Mouse (Mus musculus) C2C12 (cell line): ENCODE results near the gene Cpsf2.

Experiments used
- CTCF ChIP-seq: IDR thresholded peaks from one replicate; pipeline ENCODE4 v1.5.1; 2011; ENCODE audit not compliant: control insufficient read depth, insufficient read depth, insufficient read length
- MYOD1 ChIP-seq: IDR thresholded peaks from one replicate; pipeline ENCODE4 v1.6.1; 2011; ENCODE audit warnings: low read depth; ENCODE audit not compliant: control insufficient read depth, insufficient read length

- TF ChIP-seq CTCF (no peak), MYOD1 (no peak)
Observed at GRCm38 (mm10) chr12:101972230-101972629, 3.6 kb upstream of the Cpsf2 start.
